Mouse (Mus musculus) G1E (cell line): ENCODE measurements around the gene Actl7a.

Experiments
- CTCF ChIP-seq: IDR thresholded peaks from 2 replicates; pipeline ENCODE4 v1.5.1; 2012; ENCODE audit warnings: low read depth, low read length, inconsistent platforms, mixed read lengths
- POLR2AphosphoS5 ChIP-seq: IDR thresholded peaks from 2 replicates; pipeline ENCODE4 v1.6.1; 2012; ENCODE audit warnings: low read depth, low read length, inconsistent platforms; ENCODE audit not compliant: insufficient replicate concordance

DNA sequence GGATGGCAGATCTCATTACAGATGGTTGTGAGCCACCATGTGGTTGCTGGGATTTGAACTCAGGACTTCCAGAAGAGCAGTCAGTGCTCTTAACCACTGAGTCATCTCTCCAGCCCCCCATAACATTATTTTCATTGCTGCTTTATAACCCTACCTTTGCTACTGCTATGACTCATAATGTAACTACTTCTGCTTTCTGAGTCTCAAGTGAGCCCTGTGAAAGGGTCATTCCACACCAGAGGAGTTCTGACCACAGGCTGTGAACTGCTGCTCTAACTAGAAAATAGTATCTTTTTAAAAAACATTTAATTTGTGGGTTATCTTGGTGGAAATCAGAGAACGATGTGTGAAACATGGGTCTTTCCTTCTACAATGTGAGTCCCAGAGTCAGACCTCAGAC is 14.5 kb downstream of the Actl7a start:
- TF ChIP-seq CTCF: no peak
- TF ChIP-seq POLR2AphosphoS5: no peak
